Mouse (Mus musculus): ENCODE measurements at regions not wholly inside any gene's neighbourhood (a gene's known extent, or its start where the extent isn't known, plus 50 kb on each side); places are given as distances from the start of the nearest gene placed in this dataset.

GRCm38 (mm10) chr15:62389431-62390105, 1455.4 kb downstream of the Gsdmc2 start:
- Histone ChIP-seq H3K9ac (no peak overlapping the region), H3K4me3 (no peak overlapping the region), H3K9me3 (no peaks in the 10 kb centered on the region), H3K4me2 (replicated peaks) (no peak overlapping the region), H3K36me3 (no peaks in the 10 kb centered on the region), H3K27me3 (no peaks in the 10 kb centered on the region), H3K27ac (no peak overlapping the region), H3K4me1 (no peaks in the 10 kb centered on the region)
- 87% methylated on average over 3 of the region's 3 CpGs for WGBS
- no peak for ATAC-seq (ENCODE audit: low FRiP score, low read depth)

GRCm38 (mm10) chr15:62382233-62382632, 1459.4 kb upstream of the A1bg start:
- ATAC-seq (ENCODE audit: low FRiP score, low read depth), result no peak
- Histone ChIP-seq H3K27ac (no peak overlapping the region), H3K27me3 (no peaks in the 10 kb centered on the region), H3K9ac (no peak overlapping the region), H3K4me2 (replicated peaks) (no peak overlapping the region), H3K36me3 (no peaks in the 10 kb centered on the region), H3K9me3 (peaks cover 3% of the 10 kb centered on the region; the same call in 1 of the 2 replicates), H3K4me3 (no peak overlapping the region), H3K4me1 (no peaks in the 10 kb centered on the region)
- 71% methylated on average over 2 of the region's 2 CpGs for WGBS

GRCm38 (mm10) chr15:62374641-62375040, 1451.8 kb upstream of the A1bg start:
- Histone ChIP-seq H3K9ac (no peak overlapping the region), H3K4me2 (replicated peaks) (no peak overlapping the region), H3K27ac (no peak overlapping the region), H3K9me3 (no peaks in the 10 kb centered on the region), H3K27me3 (no peaks in the 10 kb centered on the region), H3K4me1 (no peaks in the 10 kb centered on the region), H3K4me3 (no peak overlapping the region), H3K36me3 (no peaks in the 10 kb centered on the region)
- no peak for ATAC-seq (ENCODE audit: low FRiP score, low read depth)
- 87% methylated on average over 3 of the region's 3 CpGs for WGBS

DNA sequence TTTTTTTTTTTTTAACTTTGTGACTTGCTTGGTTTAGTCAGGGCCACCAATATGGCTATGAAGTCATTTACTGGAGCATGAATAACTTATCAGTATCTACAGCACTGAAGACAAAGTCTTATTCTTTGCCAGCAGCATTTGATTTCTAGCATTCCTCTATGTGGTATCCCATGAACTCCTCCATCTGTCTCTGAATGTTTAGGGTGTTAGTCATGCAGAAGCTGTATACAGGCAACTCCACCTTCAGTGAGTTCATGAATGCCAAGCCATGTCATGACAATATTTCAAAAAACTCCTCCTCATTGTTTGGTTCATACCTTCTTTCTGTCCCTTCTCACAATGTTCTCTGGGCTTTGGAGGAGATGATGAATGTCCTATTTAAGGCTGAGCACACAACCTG, 1438.4 kb upstream of the A1bg start:
- no peak overlapping the region for H3K4me3 ChIP-seq
- H3K27me3 ChIP-seq, result no peaks in the 10 kb centered on the region
- H3K36me3 ChIP-seq, result no peaks in the 10 kb centered on the region
- no peak overlapping the region for H3K27ac ChIP-seq
- ATAC-seq (ENCODE audit: low FRiP score, low read depth), result no peak
- H3K9me3 ChIP-seq, result no peaks in the 10 kb centered on the region
- H3K4me2 ChIP-seq (replicated peaks), result no peak overlapping the region
- no peak overlapping the region for H3K9ac ChIP-seq
- H3K4me1 ChIP-seq, result no peaks in the 10 kb centered on the region

DNA sequence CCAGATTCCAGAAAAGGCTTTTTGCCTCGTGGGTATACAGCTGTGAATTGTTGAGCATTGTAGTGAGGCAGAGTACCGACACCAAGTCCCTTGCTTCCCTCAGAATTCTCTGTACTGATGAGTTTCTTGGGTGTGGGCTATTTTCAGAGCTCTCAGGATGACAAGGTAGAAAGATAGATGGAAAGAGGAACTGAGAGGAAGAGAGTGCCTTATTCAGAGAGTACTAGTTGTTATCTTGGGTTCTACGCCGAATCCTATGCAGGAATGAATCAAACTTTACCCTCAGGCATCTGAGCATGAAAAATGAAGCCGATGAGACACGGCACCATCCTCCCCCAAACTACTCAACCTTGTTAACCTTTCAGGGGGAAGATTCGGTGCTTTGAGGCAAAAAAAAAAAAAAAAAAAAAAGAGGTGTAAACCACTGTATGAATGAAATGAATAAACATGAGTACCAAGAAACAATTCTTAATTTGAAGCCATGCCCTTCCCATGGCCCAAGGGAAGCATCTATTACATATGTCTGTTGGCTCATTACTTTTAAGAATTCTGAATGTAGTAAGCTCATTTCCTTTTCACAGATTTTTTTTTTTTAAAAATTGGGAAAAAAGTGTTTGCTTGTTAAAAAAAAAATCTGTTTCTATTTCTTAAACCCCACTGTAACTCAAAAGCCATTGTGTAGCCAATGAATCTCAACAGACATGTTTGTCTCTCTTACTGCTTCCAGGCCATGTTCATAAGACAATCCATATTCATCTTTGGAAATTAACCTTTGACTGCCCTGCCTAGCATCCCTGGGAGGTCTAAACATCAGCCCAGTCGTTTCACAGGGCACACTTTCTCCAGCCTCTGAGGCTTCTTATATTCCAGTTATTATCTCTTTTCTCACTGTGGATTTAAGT, 1435.8 kb upstream of the A1bg start:
- no peak overlapping the region for H3K4me3 ChIP-seq
- no peaks in the 10 kb centered on the region for H3K4me1 ChIP-seq
- H3K27me3 ChIP-seq, result no peaks in the 10 kb centered on the region
- 70% methylated on average over 8 of the region's 8 CpGs for WGBS
- ATAC-seq (ENCODE audit: low FRiP score, low read depth), result no peak
- no peak overlapping the region for H3K27ac ChIP-seq
- no peaks in the 10 kb centered on the region for H3K36me3 ChIP-seq
- no peaks in the 10 kb centered on the region for H3K9me3 ChIP-seq
- H3K4me2 ChIP-seq (replicated peaks), result no peak overlapping the region
- no peak overlapping the region for H3K9ac ChIP-seq

- Histone ChIP-seq H3K4me2 (replicated peaks) (no peak overlapping the region), H3K27ac (no peak overlapping the region), H3K36me3 (no peaks in the 10 kb centered on the region), H3K4me3 (no peak overlapping the region), H3K4me1 (no peaks in the 10 kb centered on the region), H3K9ac (no peak overlapping the region), H3K27me3 (no peaks in the 10 kb centered on the region), H3K9me3 (no peaks in the 10 kb centered on the region)
- ATAC-seq (ENCODE audit: low FRiP score, low read depth), result no peak
- WGBS, result 84% methylated on average over 4 of the region's 4 CpGs
These were observed 1431.0 kb upstream of the A1bg start for GRCm38 (mm10) chr15:62353786-62354185.

GRCm38 (mm10) chr15:62350862-62351757, 1428.3 kb upstream of the A1bg start:
- Histone ChIP-seq H3K4me2 (replicated peaks) (no peak overlapping the region), H3K4me3 (no peak overlapping the region), H3K9ac (no peak overlapping the region), H3K27ac (no peak overlapping the region), H3K27me3 (no peaks in the 10 kb centered on the region), H3K9me3 (no peaks in the 10 kb centered on the region), H3K36me3 (no peaks in the 10 kb centered on the region), H3K4me1 (no peaks in the 10 kb centered on the region)
- WGBS, result 75% methylated on average over 6 of the region's 6 CpGs
- no peak for ATAC-seq (ENCODE audit: low FRiP score, low read depth)

DNA sequence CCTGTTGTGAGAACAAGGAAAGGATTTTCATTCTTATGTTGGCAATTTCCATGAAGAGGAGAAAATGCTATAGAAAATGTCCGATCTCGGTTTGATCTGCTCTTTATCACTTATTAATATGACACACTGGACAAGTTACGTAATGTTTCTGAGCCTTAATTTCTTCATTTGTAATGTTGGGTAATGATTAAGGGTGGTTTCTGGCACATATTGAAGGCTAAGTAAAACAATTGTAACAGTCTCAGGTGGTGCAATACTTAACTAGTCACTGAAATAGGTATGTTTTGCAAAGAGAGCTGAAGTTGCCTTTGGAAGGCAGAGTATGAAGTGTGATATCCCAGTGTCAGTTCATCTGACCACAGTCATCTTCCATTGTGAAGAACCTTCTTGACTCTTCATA, 1427.2 kb upstream of the A1bg start:
- Histone ChIP-seq H3K4me1 (no peaks in the 10 kb centered on the region), H3K27me3 (no peaks in the 10 kb centered on the region), H3K9ac (no peak overlapping the region), H3K4me3 (no peak overlapping the region), H3K27ac (no peak overlapping the region), H3K4me2 (replicated peaks) (no peak overlapping the region), H3K9me3 (no peaks in the 10 kb centered on the region), H3K36me3 (no peaks in the 10 kb centered on the region)
- ATAC-seq (ENCODE audit: low FRiP score, low read depth), result no peak
- 96% methylated on average over 3 of the region's 3 CpGs for WGBS

DNA sequence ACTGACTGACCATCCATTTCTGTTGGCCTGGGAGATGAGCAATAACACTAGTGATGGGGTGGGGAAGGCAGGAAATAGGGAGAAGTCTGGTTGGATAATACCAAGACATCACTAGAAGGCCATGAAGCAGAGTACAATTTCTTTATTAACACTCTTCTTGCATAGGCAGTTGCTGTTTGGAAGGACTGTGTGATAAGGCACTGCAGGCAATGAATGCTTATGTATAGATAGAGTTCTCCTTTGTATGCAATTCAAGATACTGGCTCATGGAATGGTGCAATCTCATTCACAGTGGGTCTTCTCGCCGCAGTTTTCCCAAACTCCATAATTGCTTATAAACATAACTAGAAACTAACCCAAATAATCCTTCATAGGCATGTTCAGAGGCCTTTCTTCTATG, 1426.1 kb upstream of the A1bg start:
- Histone ChIP-seq H3K36me3 (no peaks in the 10 kb centered on the region), H3K27me3 (no peaks in the 10 kb centered on the region), H3K27ac (no peak overlapping the region), H3K9ac (no peak overlapping the region), H3K4me1 (no peaks in the 10 kb centered on the region), H3K4me2 (replicated peaks) (no peak overlapping the region), H3K4me3 (no peak overlapping the region), H3K9me3 (no peaks in the 10 kb centered on the region)
- 98% methylated on average over 2 of the region's 2 CpGs for WGBS
- ATAC-seq (ENCODE audit: low FRiP score, low read depth), result no peak

DNA sequence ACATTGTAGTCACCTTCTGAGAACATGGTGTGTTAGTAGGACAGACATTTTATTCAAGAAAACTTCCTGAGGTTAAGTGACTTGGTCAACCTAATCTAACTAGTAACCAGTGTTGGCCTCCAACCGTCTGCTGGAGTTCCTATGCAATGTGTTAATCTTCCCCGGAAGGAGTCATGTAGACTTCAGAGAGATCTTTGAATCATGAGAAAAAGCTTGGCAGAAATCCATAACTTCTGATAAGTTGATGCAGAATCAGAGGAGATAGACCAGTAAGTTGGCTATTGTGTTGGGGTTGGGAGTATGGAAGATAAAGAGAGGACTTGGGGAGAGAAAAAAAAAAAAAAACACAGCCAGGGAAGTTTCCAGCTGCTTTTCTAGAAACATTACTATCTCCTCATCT, 1424.9 kb upstream of the A1bg start:
- H3K4me2 ChIP-seq (replicated peaks), result no peak overlapping the region
- H3K4me1 ChIP-seq, result no peaks in the 10 kb centered on the region
- no peak for ATAC-seq (ENCODE audit: low FRiP score, low read depth)
- H3K27ac ChIP-seq, result no peak overlapping the region
- 84% methylated on average over 2 of the region's 2 CpGs for WGBS
- H3K9ac ChIP-seq, result no peak overlapping the region
- H3K36me3 ChIP-seq, result no peaks in the 10 kb centered on the region
- no peaks in the 10 kb centered on the region for H3K9me3 ChIP-seq
- H3K4me3 ChIP-seq, result no peak overlapping the region
- H3K27me3 ChIP-seq, result no peaks in the 10 kb centered on the region

DNA sequence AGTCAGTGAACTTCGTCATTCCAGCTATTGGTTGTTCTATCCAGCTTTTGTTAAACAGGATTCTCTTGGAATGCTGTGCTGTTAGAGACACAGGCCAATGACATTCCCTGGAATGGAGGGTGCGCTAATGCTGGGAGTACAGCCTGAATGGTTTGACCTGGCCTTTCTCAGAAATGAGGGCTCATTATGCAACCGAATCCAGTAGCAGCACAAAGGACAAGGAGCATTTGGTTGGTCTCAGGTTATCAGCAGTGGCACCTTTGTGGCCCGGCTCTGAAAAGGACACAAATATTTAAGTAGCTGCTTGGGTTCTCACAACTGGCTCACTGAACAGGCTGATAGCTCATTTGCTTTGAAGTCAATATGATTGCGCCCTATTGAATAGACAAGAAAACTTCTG, 1423.1 kb upstream of the A1bg start:
- no peak overlapping the region for H3K9ac ChIP-seq
- H3K27me3 ChIP-seq, result no peaks in the 10 kb centered on the region
- no peaks in the 10 kb centered on the region for H3K9me3 ChIP-seq
- ATAC-seq (ENCODE audit: low FRiP score, low read depth), result no peak
- no peaks in the 10 kb centered on the region for H3K4me1 ChIP-seq
- H3K36me3 ChIP-seq, result no peaks in the 10 kb centered on the region
- H3K4me2 ChIP-seq (replicated peaks), result no peak overlapping the region
- H3K4me3 ChIP-seq, result no peak overlapping the region
- WGBS, result 84% methylated on average over 5 of the region's 5 CpGs
- H3K27ac ChIP-seq, result no peak overlapping the region

Data from limb, embryonic 13.5 days (tissue).